Comparison of ENCODE assay signal across 9 mouse cellular contexts in genomic region chr7:132657371-132658057, GRCm38 (mm10). TPM values are rescaled to one million over a fixed set of nuclear protein-coding genes. Genes with fewer than 3 reads are reported as not detected.
DNase-seq lines count a peak whose midpoint lies in the region; ATAC-seq and TF ChIP-seq lines count a peak whose summit lies in the region.
"Had no signal": no experiment of that assay in that cellular context is flagged by ENCODE, and none has a peak within 500 bp of the region (broad histone marks: within the 10 kb centered on the region; RNA-seq: fewer than 3 reads in every experiment).

No protein-coding gene starts in this region.

- ATAC-seq in lung, postnatal 0 days, result no peak
- no peak; the same call in 1 of the 2 replicates for ATAC-seq in intestine, embryonic 14.5 days (replicated peaks; ENCODE audit: low FRiP score, low TSS enrichment, low read depth)
- no peak for ATAC-seq in stomach, embryonic 15.5 days (ENCODE audit: insufficient read depth, low FRiP score, low read depth)

- H3K27ac ChIP-seq in heart, embryonic 10.5 days, result peak overlapping the region; percentile 82
- peak overlapping the region; percentile 73 for H3K27ac ChIP-seq in lung, postnatal 0 days (ENCODE audit: low read length)
- H3K27ac ChIP-seq in intestine, embryonic 14.5 days (ENCODE audit: low read depth), result peak overlapping the region; percentile 78; the same call in 1 of the 2 replicates
- peak overlapping the region; percentile 2; the same call in 1 of the 2 replicates for H3K27ac ChIP-seq in stomach, embryonic 15.5 days
- H3K27ac ChIP-seq: liver, embryonic 15.5 days had no signal

- no peaks in the 10 kb centered on the region for H3K27me3 ChIP-seq in heart, embryonic 10.5 days (ENCODE audit: insufficient read depth, poor library complexity, severe bottlenecking)
- no peaks in the 10 kb centered on the region for H3K27me3 ChIP-seq in lung, postnatal 0 days (replicated peaks; ENCODE audit: insufficient read depth, low read length)
- no peaks in the 10 kb centered on the region for H3K27me3 ChIP-seq in intestine, embryonic 14.5 days (replicated peaks; ENCODE audit: control insufficient read depth, insufficient read depth, low read length)
- no peaks in the 10 kb centered on the region for H3K27me3 ChIP-seq in stomach, embryonic 15.5 days (replicated peaks)
- H3K27me3 ChIP-seq: liver, embryonic 15.5 days had no signal

- WGBS in heart, embryonic 10.5 days, result 49% methylated on average over 14 of the region's 14 CpGs
- 46% methylated on average over 14 of the region's 14 CpGs for WGBS in lung, postnatal 0 days
- WGBS in intestine, embryonic 14.5 days, result 46% methylated on average over 14 of the region's 14 CpGs
- 46% methylated on average over 14 of the region's 14 CpGs for WGBS in stomach, embryonic 15.5 days

- no peak overlapping the region for H3K9ac ChIP-seq in lung, postnatal 0 days (replicated peaks; ENCODE audit: low read depth)
- H3K9ac ChIP-seq in intestine, embryonic 14.5 days (ENCODE audit: low read length), result no peak overlapping the region
- H3K9ac ChIP-seq in stomach, embryonic 15.5 days, result no peak overlapping the region
- H3K9ac ChIP-seq: liver, embryonic 15.5 days had no signal

- no peak overlapping the region for H3K4me2 ChIP-seq in lung, postnatal 0 days (replicated peaks; ENCODE audit: low read depth, low read length)
- H3K4me2 ChIP-seq in intestine, embryonic 14.5 days (ENCODE audit: low read length), result peak overlapping the region; percentile 31
- H3K4me2 ChIP-seq in stomach, embryonic 15.5 days, result no peak overlapping the region
- H3K4me2 ChIP-seq: liver, embryonic 15.5 days had no signal

- DNase-seq in heart, embryonic 10.5 days (ENCODE audit: low spot score), result no peak
- DNase-seq in heart, postnatal 4 days, result no peak
- peak; percentile 14 for DNase-seq in lung, postnatal 0 days (ENCODE audit: low spot score)
- no peak for DNase-seq in lung, postnatal 36 days
- DNase-seq in intestine, embryonic 14.5 days (ENCODE audit: low spot score), result no peak
- DNase-seq in natural killer cell, adult 2 months (ENCODE audit: low spot score in 2 of 2), result no peak
- no peak for DNase-seq in adrenal gland, adult 8-10 months

- no peaks in the 10 kb centered on the region for H3K9me3 ChIP-seq in heart, embryonic 10.5 days
- no peaks in the 10 kb centered on the region for H3K9me3 ChIP-seq in lung, postnatal 0 days (ENCODE audit: low read length)
- no peaks in the 10 kb centered on the region for H3K9me3 ChIP-seq in intestine, embryonic 14.5 days (ENCODE audit: control insufficient read depth, low read length)
- H3K9me3 ChIP-seq in stomach, embryonic 15.5 days, result no peaks in the 10 kb centered on the region
- H3K9me3 ChIP-seq: liver, embryonic 15.5 days had no signal

- no peak for TF ChIP-seq EP300 in lung, postnatal 0 days (IDR thresholded peaks at IDR 0.05)

- TF ChIP-seq CTCF in lung, postnatal 0 days (IDR thresholded peaks at IDR 0.05), result no peak

- H3K4me3 ChIP-seq in heart, embryonic 10.5 days, result no peak overlapping the region
- H3K4me3 ChIP-seq in lung, postnatal 0 days (ENCODE audit: low read depth, low read length), result no peak overlapping the region
- no peak overlapping the region for H3K4me3 ChIP-seq in intestine, embryonic 14.5 days (ENCODE audit: low read depth, low read length)
- no peak overlapping the region for H3K4me3 ChIP-seq in stomach, embryonic 15.5 days (replicated peaks)
- H3K4me3 ChIP-seq: liver, embryonic 15.5 days had no signal

- no peaks in the 10 kb centered on the region for H3K36me3 ChIP-seq in heart, embryonic 10.5 days
- H3K36me3 ChIP-seq in lung, postnatal 0 days (ENCODE audit: insufficient read depth, low read length), result no peaks in the 10 kb centered on the region
- no peaks in the 10 kb centered on the region for H3K36me3 ChIP-seq in intestine, embryonic 14.5 days (ENCODE audit: control insufficient read depth, insufficient read depth, low read length)
- no peaks in the 10 kb centered on the region for H3K36me3 ChIP-seq in stomach, embryonic 15.5 days
- H3K36me3 ChIP-seq: liver, embryonic 15.5 days had no signal

- peaks cover 78% of the 10 kb centered on the region for H3K4me1 ChIP-seq in heart, embryonic 10.5 days
- H3K4me1 ChIP-seq in lung, postnatal 0 days (ENCODE audit: insufficient read depth, low read depth, low read length), result peaks cover 35% of the 10 kb centered on the region
- H3K4me1 ChIP-seq in intestine, embryonic 14.5 days (replicated peaks; ENCODE audit: control insufficient read depth, insufficient read depth, low read length), result peaks cover 50% of the 10 kb centered on the region
- peaks cover 43% of the 10 kb centered on the region for H3K4me1 ChIP-seq in stomach, embryonic 15.5 days

RNA-seq across cellular contexts. Expression of gene Lhpp, which starts 47.1 kb away (rescaled TPM):
- 17.4 and 19.3 TPM in 2 replicates for polyA plus RNA-seq in heart, embryonic 10.5 days (2016; fragmentation: Nextera tagmentation; extraction: Ambion mirVana)
- total RNA-seq in heart, postnatal 4 days (2021), result 10 to 100 TPM; 21.4 to 25.4 TPM
- polyA plus RNA-seq in lung, postnatal 0 days (2015; fragmentation: Nextera tagmentation; extraction: Ambion mirVana), result 5.9 and 7.6 TPM in 2 replicates
- polyA plus RNA-seq in intestine, embryonic 14.5 days (2014; fragmentation: Nextera tagmentation; extraction: Ambion mirVana), result 39.8 and 42.3 TPM in 2 replicates
- polyA plus RNA-seq in stomach, embryonic 15.5 days (2015; fragmentation: Nextera tagmentation; extraction: Ambion mirVana), result 14.7 and 15.9 TPM in 2 replicates
- total RNA-seq in adrenal gland, adult 8-10 months (2022), result 10 to 100 TPM; 26.7 to 38.0 (median 29.8) TPM

RNA-seq across cellular contexts. Expression of gene Nkx1-2, which starts 58.1 kb away (rescaled TPM):
- not detected in 2 replicates for polyA plus RNA-seq in heart, embryonic 10.5 days (2016; fragmentation: Nextera tagmentation; extraction: Ambion mirVana)
- total RNA-seq in heart, postnatal 4 days (2021), result not detected
- polyA plus RNA-seq in lung, postnatal 0 days (2015; fragmentation: Nextera tagmentation; extraction: Ambion mirVana), result not detected in 2 replicates
- 0.26 and 0.48 TPM in 2 replicates for polyA plus RNA-seq in intestine, embryonic 14.5 days (2014; fragmentation: Nextera tagmentation; extraction: Ambion mirVana)
- 0.12 and 0.13 TPM in 2 replicates for polyA plus RNA-seq in stomach, embryonic 15.5 days (2015; fragmentation: Nextera tagmentation; extraction: Ambion mirVana)
- total RNA-seq in adrenal gland, adult 8-10 months (2022), result not detected
- polyA plus RNA-seq: liver, embryonic 15.5 days had no signal

Comparison
In these comparisons a context has a peak if more than half of its experiments do, and no peak if none do; other contexts are left out.
1. H3K27ac ChIP-seq: peak in every context shown above with its lines; median percentile 82 in heart, embryonic 10.5 days; 78 in intestine, embryonic 14.5 days; 73 in lung, postnatal 0 days; 2 in stomach, embryonic 15.5 days.